In genomic region chr6:121144066-121144465, GRCm38 (mm10) we compare ENCODE assay signal across 8 mouse cellular contexts. TPM values are rescaled to one million over a fixed set of nuclear protein-coding genes. Genes with fewer than 3 reads are reported as not detected.
A peak's percentile ranks its signal among the peaks of the same experiment; 100 is the strongest.
DNase-seq lines count a peak whose midpoint lies in the region; ATAC-seq and TF ChIP-seq lines count a peak whose summit lies in the region.

No protein-coding gene starts in this region.

- no peaks in the 10 kb centered on the region for H3K36me3 ChIP-seq in kidney, embryonic 16.5 days (ENCODE audit: insufficient read depth, low read length)

- peak; percentile 44 for DNase-seq in layer of hippocampus, adult 9-11 months
- DNase-seq in layer of hippocampus, adult 2 months (ENCODE audit: low spot score in 2 of 2) = no peak
- DNase-seq in adrenal gland, adult (ENCODE audit: inconsistent age in 2 of 2, low spot score in 1 of 2) = peak; percentile 92 to 94
- DNase-seq in heart, adult 8-10 months (ENCODE audit: low spot score) = peak; percentile 29
- DNase-seq in lung, postnatal 4 days = peak; percentile 56 to 84
- no peak for DNase-seq in urinary bladder, postnatal 10 days (ENCODE audit: low spot score)
- no peak for DNase-seq in urinary bladder, postnatal 25 days (ENCODE audit: low spot score)

- H3K9me3 ChIP-seq in kidney, embryonic 16.5 days (ENCODE audit: low read length) = no peaks in the 10 kb centered on the region

- no peak overlapping the region for H3K9ac ChIP-seq in kidney, embryonic 16.5 days (replicated peaks; ENCODE audit: low read length)

- 50% methylated on average over 4 of the region's 4 CpGs for WGBS in kidney, embryonic 16.5 days

- no peaks in the 10 kb centered on the region for H3K27me3 ChIP-seq in kidney, embryonic 16.5 days (ENCODE audit: insufficient read depth, low read length)

- peak; percentile 73 for ATAC-seq in kidney, embryonic 16.5 days (ENCODE audit: low FRiP score, low TSS enrichment)

- H3K4me1 ChIP-seq in kidney, embryonic 16.5 days (ENCODE audit: insufficient read depth, low read length) = peaks cover 25% of the 10 kb centered on the region

- no peak overlapping the region for H3K4me3 ChIP-seq in layer of hippocampus, adult 2 months
- no peak overlapping the region for H3K4me3 ChIP-seq in kidney, embryonic 16.5 days (ENCODE audit: low read length)

- no peak for TF ChIP-seq CTCF in layer of hippocampus, adult 2 months (conservative IDR thresholded peaks at IDR 0.05)

- H3K27ac ChIP-seq in layer of hippocampus, adult 2 months = no peak overlapping the region
- H3K27ac ChIP-seq in kidney, embryonic 16.5 days (ENCODE audit: low read length) = peak overlapping the region; percentile 7; the same call in 1 of the 2 replicates

- no peak overlapping the region for H3K4me2 ChIP-seq in kidney, embryonic 16.5 days (replicated peaks; ENCODE audit: low read depth, low read length)

RNA-seq across cellular contexts. Expression of gene Mical3, which starts 13.3 kb away (rescaled TPM):
- total RNA-seq in layer of hippocampus, adult 2 months (2021) = 10 to 100 TPM; 89.5 to 94.6 TPM
- 100 to 1,000 TPM; 112 to 130 (median 120) TPM for total RNA-seq in heart, adult 8-10 months (2022)
- polyA plus RNA-seq in kidney, embryonic 16.5 days (2015; fragmentation: Nextera tagmentation; extraction: Ambion mirVana) = 10.9 and 11.6 TPM in 2 replicates

RNA-seq across cellular contexts. Expression of gene Pex26, which starts 39.4 kb away (rescaled TPM):
- 10 to 100 TPM in 1 of 2 experiments, 1 to 10 TPM in 1; 9.7 to 11.5 TPM for total RNA-seq in layer of hippocampus, adult 2 months (2021)
- 1 to 10 TPM; 5.9 to 6.6 (median 6.3) TPM for total RNA-seq in heart, adult 8-10 months (2022)
- polyA plus RNA-seq in kidney, embryonic 16.5 days (2015; fragmentation: Nextera tagmentation; extraction: Ambion mirVana) = 12.8 and 13.6 TPM in 2 replicates

Comparison
In these comparisons a context has a peak if more than half of its experiments do, and no peak if none do; other contexts are left out.
1. DNase-seq: peak in layer of hippocampus, adult 9-11 months (single experiment), adrenal gland, adult (2 of 2), heart, adult 8-10 months (single experiment) and lung, postnatal 4 days (2 of 2); none in layer of hippocampus, adult 2 months (0 of 2), urinary bladder, postnatal 10 days (single experiment) and urinary bladder, postnatal 25 days (single experiment).